Mouse (Mus musculus): ENCODE measurements around the gene Bach2.

The Bach2 gene

DNA sequence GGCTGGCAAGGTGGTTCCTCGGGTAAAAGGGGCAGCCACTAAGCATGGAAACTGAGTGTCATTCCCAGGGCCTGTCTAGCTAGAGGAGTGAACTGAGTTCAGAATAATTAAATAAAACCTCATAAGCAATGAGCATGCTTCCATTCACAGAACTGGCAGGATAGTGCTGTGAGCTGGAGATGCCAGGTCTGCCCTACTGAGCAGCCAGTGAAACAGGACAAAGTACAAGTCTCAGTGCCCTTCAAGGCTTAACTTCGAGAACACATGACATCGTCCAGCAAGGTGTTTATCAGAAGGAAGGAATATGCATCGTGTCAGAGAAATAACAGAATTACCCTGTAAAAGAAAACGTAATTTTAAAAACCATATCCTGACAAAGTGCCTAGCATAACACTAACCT lies 335.0 kb downstream of the Bach2 start:
- DNase-seq = no peak

DNA sequence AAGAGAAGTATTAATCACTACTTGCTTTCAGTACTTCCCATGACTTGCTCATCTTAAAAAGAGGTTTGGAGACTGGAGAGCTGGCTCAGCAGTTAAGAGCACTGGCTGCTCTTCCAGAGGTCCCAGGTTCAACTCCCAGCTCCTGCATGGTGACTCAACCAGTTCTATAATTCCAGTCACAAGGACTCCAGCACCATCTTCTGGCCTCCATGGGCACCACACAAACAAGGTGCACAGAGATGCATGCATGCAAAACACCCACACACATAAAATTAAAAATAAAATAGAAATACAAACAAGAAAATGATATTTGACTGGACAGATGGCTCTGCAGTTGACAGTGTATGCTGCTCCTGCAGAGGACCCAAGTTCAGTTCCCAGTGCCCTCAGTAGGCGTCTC lies 336.0 kb downstream of the Bach2 start:
- no peak for DNase-seq

DNA sequence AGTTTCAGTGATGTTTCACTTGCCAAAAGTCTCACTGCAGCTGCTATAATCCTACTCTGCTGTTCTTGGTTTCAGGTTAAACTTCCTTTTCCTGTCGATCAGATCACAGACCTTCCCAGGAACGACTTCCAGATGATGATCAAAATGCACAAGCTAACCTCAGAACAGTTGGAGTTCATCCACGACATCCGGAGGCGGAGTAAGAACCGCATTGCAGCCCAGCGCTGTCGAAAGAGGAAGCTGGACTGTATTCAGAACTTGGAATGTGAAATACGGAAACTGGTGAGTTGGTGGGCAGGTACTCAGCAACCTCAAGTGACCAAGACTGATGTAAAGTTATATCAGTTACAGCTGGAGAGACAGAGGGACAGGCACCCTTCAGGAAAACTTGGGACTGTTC lies 336.6 kb downstream of the Bach2 start:
- DNase-seq = no peak

DNA sequence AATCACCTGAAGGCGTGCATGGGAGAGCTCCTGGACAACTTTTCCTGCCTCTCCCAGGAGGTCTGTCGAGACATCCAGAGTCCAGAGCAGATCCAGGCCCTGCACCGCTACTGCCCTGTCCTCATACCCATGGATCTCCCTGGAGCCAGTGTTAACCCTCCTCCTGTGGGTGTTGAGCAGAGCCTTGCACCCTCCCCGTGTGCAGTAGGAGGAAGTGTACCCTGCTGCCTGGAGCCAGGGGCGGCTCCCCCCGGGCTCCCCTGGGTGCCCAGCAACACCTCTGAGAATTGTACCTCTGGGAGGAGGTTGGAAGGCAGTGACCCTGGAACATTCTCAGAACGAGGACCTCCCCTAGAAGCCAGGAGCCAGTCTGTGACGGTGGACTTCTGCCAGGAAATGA lies 341.2 kb downstream of the Bach2 start:
- no peak for DNase-seq

DNA sequence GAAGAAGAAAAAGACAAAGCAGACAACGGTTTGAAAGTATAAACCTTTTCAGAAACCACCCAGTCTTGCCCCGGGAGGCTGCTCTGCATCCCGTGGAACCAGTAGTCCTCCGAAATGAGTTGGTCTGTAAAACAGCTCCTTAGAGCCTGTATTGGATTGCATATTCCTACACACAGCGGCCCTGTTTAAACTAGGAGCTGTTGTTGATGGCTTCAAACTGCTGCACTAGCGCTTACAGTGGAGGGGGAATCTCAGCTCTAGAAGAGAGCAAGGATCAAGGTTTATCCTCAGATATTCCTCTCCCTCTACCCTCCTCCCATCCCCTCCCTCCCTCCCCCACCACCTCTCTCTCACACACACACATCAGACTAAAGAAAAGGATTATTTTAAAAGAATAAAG lies 345.6 kb downstream of the Bach2 start:
- DNase-seq = no peak

DNA sequence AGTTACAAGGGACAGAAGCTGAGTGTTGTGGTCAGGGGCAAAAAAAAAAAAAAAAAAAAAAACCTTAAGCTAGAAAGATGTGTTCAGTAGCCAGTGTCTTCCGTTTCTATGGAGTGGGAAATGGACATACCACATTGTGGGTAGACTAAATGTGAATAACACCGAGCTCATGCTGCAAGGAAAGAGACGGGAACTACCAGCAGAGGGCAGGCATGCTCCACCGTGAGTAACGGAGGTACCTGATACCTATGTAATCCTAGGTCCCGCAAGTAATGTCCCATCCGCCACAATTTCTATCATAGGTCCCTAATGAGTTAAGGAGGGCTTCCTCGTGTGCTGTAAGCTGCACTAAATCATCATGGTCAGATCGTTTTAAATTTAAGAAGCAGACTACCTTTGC lies 348.0 kb downstream of the Bach2 start:
- peak; percentile 40 to 72 for DNase-seq

DNA sequence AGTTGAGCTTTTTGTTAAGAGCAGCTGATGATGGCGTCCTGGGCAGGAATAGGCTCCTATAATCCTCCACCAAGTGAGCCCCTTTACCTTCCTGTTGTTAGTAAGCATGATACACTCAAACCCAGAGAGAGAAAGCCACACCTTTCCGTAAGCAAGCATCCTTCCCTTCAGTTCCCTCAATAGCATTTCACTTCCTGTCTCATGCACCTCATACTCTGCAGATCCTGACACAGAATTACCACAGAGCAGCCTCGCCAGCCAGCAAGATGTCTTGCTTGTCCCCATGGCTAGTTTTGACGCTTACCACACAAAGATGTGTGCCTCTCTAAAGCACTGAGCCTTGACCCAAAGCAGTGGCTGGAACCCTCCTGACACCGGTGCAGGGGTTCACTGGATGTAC lies 348.9 kb downstream of the Bach2 start:
- DNase-seq = no peak

DNA sequence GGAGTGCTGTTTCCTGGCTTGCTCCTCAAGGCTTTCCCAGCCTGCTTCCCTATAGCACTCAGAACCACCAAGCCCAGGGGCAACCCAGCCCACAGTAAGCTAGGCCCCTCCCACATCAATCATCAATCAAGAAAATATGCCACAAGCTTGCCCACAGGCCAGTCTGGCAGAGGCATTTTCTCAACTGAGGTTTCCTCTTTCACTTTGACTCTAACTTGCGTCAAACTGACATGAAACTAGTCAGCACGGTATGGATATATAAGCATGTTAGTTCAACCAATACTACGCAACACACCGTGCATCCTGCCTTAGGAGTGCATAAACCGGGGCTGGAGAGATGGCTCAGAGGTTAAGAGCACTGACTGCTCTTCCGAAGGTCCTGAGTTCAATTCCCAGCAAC lies 349.6 kb downstream of the Bach2 start:
- no peak for DNase-seq

DNA sequence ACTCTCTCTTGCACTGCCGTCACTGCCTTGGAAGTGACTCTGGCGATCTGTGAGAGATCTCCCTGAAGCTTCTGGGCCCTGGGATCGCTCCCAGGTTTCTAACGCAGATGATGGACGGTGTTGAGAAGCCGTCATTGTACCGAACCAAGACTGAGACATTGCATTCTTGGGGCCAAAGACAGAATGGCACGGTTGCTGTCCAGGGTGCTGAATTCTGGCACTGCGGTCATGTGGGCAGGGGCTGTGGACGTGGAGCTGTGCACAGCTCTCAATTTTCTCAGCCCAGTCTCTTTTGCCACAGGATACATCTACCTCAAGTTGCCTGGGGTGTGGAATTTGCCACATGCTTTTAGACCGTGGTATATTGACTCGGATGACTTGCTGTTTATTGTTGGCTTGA lies 362.5 kb downstream of the Bach2 start:
- DNase-seq = peak in 1 of 2 experiments; percentile 42

DNA sequence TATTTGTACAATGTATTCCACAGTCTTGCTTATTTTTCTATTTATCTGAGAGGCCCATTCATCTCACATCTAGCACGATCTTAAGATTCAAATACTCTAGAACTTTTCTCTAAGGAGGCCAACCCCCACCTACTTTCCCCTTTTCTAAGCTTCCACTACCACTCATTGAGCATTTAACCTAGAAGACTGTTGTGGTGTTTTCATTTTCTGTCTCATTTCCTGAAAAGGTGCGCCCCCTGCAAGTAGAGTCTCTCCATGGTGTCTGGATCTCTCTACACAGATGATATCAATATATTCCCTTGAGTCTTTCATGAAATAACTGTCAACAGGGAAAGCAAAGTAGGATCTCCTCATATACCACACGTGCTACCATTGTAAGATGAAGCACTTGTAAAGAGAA lies 364.1 kb downstream of the Bach2 start, which contains the start of gene Gja10:
Gene Gja10 (minus strand): TSS at position 101 of the 400 bp plus-strand sequence.
- DNase-seq = no peak

DNA sequence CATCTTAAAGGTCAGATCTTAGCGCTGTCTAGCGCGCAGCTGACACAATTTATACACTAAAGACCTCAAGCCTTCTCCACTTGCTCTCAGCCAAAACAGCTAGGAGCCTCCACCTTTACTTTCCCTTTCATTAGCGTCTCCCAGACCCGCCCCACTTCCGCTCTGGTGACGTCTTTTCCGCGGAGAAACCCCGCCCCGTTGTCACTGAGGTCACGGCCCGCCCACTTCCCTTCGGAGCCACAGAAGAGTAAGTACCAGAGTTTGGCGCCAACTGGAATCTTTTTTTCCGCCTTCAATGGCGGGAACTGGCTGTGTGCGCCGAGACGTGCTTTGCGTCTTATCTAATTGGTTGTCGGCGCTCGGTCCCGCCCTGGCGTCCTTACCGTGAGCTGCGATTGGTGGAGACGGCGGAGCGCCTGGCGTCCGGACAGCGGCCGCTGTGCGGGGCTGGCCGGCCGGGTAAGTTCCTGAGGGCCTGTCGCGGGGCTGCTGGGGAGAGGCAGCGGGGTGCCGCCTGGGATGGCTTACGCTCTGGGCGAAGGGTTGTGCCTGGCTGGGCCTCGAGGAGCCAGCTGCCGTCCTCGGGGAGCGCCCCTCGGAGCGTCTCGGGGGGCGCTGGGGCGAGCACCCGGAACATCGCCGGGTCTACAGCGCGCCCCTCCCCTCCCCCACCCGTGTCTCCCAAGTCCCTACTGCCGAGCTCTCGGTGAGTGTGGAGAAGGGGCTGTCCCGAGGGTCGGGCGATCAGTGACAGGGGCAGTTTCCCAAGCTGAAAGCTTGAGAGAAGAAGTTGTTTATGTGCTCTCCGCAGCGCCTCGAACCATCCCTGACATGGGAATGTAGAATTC lies 376.7 kb downstream of the Bach2 start, which contains the start of gene Casp8ap2:
Gene Casp8ap2 (plus strand): TSS at position 418 of the 848 bp plus-strand sequence.
- peak; percentile 98 to 99 for DNase-seq

DNA sequence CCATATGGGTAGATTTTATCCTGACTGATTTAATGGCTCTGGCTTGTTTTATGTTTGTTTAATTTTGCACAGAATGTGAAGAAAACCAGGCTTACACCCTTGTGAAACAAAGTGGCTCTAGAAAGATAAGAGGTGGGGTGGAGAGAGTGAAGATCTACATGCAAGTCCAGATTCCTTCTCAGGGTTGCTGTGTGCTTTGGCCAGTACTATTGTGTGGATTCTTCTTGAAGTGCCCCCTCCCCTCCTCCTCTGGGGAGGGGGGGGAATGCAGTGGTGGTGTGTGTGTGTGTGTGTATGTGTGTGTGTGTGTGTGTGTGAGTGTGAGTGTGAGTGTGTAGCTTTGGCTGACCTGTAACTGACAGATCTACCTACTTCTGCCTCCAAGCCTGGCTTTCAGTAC lies 383.0 kb downstream of the Bach2 start:
- DNase-seq = no peak

Data from spleen, adult 18-20 months (tissue).